Mouse (Mus musculus) lung, embryonic 14.5 days (tissue): ENCODE measurements at regions not wholly inside any gene's neighbourhood (a gene's known extent, or its start where the extent isn't known, plus 50 kb on each side); places are given as distances from the start of the nearest gene placed in this dataset.

Experiments
- ATAC-seq: fragments of 200-750 bp; cut with Nextera tagmentation; 2 replicates; pipeline ENCODE4 v1.8.0; 2017; ENCODE audit warnings: mild to moderate bottlenecking, moderate TSS enrichment, moderate library complexity; ENCODE audit not compliant: insufficient read depth
- DNase-seq: peaks from one replicate; pipeline ENCODE4 v3.0.0-alpha.2; 2015
- H3K27ac ChIP-seq: fragments of 300-500 bp; sonication (generic); 2 replicates; pipeline ENCODE4 v1.5.1; 2014; ENCODE audit warnings: low read depth, mild to moderate bottlenecking, moderate library complexity
- H3K27me3 ChIP-seq: fragments of 300-500 bp; sonication (generic); 2 replicates; pipeline ENCODE4 v1.6.1; 2014; ENCODE audit warnings: low read length, control low read depth; ENCODE audit not compliant: insufficient read depth
- H3K36me3 ChIP-seq: fragments of 300-500 bp; sonication (generic); 2 replicates; pipeline ENCODE4 v1.6.1; 2014; ENCODE audit warnings: control low read depth; ENCODE audit not compliant: insufficient read depth
- H3K4me1 ChIP-seq: fragments of 300-500 bp; sonication (generic); 2 replicates; pipeline ENCODE4 v1.6.1; 2014; ENCODE audit warnings: antibody characterized with exemption, control low read depth; ENCODE audit not compliant: insufficient read depth
- H3K4me2 ChIP-seq: fragments of 300-500 bp; sonication (generic); 2 replicates; pipeline ENCODE4 v1.6.1; 2014; ENCODE audit warnings: mild to moderate bottlenecking
- H3K4me3 ChIP-seq: fragments of 300-500 bp; sonication (generic); 2 replicates; pipeline ENCODE4 v1.5.1; 2014; ENCODE audit warnings: low read depth, low read length
- H3K9ac ChIP-seq: fragments of 300-500 bp; sonication (generic); 2 replicates; pipeline ENCODE4 v1.6.1; 2014
- H3K9me3 ChIP-seq: fragments of 300-500 bp; sonication (generic); 2 replicates; pipeline ENCODE4 v1.6.1; 2016; ENCODE audit warnings: low read depth, low read length, control low read depth
- CTCF ChIP-seq: IDR thresholded peaks from 2 replicates; pipeline ENCODE4 v1.5.1; 2016; ENCODE audit warnings: antibody characterized with exemption, low read depth
- WGBS: fragments of 180-500 bp; shearing (Covaris S2); extraction: QIAGEN DNeasy Blood & Tissue Kit; methylation state at CpG from one replicate; pipeline ENCODE4 v1.1.7; 2014; 5-methylcytosine and 5-hydroxymethylcytosine counted together

- no peaks in the 10 kb centered on the region for H3K9me3 ChIP-seq
- no peak for TF ChIP-seq CTCF
- no peaks in the 10 kb centered on the region for H3K36me3 ChIP-seq
- H3K4me2 ChIP-seq, result peak overlapping the region; percentile 81
- WGBS, result 13% methylated on average over 12 of the region's 14 CpGs
- peak overlapping the region; percentile 44 for H3K4me3 ChIP-seq
- ATAC-seq (peak; percentile 48; the same call in 1 of the 2 replicates), DNase-seq (no peak)
- H3K27ac ChIP-seq, result no peak overlapping the region
- peak overlapping the region; percentile 36; the same call in 1 of the 2 replicates for H3K9ac ChIP-seq
- H3K4me1 ChIP-seq, result 0 out of 2 replicates have a peak, but pooled peaks cover 4% of the 10 kb centered on the region
- peaks cover 28% of the 10 kb centered on the region for H3K27me3 ChIP-seq
Measured at GRCm38 (mm10) chr13:98572011-98572570, 65.1 kb downstream of the Tmem174 start.

GRCm38 (mm10) chr13:98571051-98571450 is 66.2 kb downstream of the Tmem174 start:
- no peaks in the 10 kb centered on the region for H3K9me3 ChIP-seq
- H3K27me3 ChIP-seq, result peaks cover 28% of the 10 kb centered on the region
- H3K9ac ChIP-seq, result no peak overlapping the region
- no peak for DNase-seq
- no peak for ATAC-seq
- no peak overlapping the region for H3K4me3 ChIP-seq
- H3K4me2 ChIP-seq, result no peak overlapping the region
- WGBS, result 37% methylated on average over 3 of the region's 3 CpGs
- H3K36me3 ChIP-seq, result no peaks in the 10 kb centered on the region
- 0 out of 2 replicates have a peak, but pooled peaks cover 4% of the 10 kb centered on the region for H3K4me1 ChIP-seq
- no peak overlapping the region for H3K27ac ChIP-seq
- no peak for TF ChIP-seq CTCF

GRCm38 (mm10) chr13:98555693-98556092 is 63.9 kb upstream of the Gm10320 start:
- H3K9ac ChIP-seq, result no peak overlapping the region
- no peak overlapping the region for H3K4me3 ChIP-seq
- WGBS, result 47% methylated on average over 6 of the region's 6 CpGs
- H3K9me3 ChIP-seq, result no peaks in the 10 kb centered on the region
- H3K36me3 ChIP-seq, result no peaks in the 10 kb centered on the region
- peak; percentile 57 for DNase-seq
- no peaks in the 10 kb centered on the region for H3K27me3 ChIP-seq
- no peak overlapping the region for H3K4me2 ChIP-seq
- no peak for TF ChIP-seq CTCF
- no peak overlapping the region for H3K27ac ChIP-seq
- no peaks in the 10 kb centered on the region; the same call in 1 of the 2 replicates for H3K4me1 ChIP-seq
- ATAC-seq, result no peak

- no peak for DNase-seq
- no peaks in the 10 kb centered on the region for H3K9me3 ChIP-seq
- no peaks in the 10 kb centered on the region for H3K27me3 ChIP-seq
- H3K4me2 ChIP-seq, result no peak overlapping the region
- TF ChIP-seq CTCF, result no peak
- no peaks in the 10 kb centered on the region; the same call in 1 of the 2 replicates for H3K4me1 ChIP-seq
- H3K27ac ChIP-seq, result no peak overlapping the region
- WGBS, result 78% methylated on average over 13 of the region's 13 CpGs
- H3K9ac ChIP-seq, result no peak overlapping the region
- H3K4me3 ChIP-seq, result no peak overlapping the region
- no peak for ATAC-seq
- H3K36me3 ChIP-seq, result no peaks in the 10 kb centered on the region
Measured at GRCm38 (mm10) chr13:98551471-98552020, 59.7 kb upstream of the Gm10320 start.

GRCm38 (mm10) chr13:98547223-98547622 is 55.4 kb upstream of the Gm10320 start:
- H3K4me3 ChIP-seq, result no peak overlapping the region
- H3K27me3 ChIP-seq, result no peaks in the 10 kb centered on the region
- no peaks in the 10 kb centered on the region for H3K9me3 ChIP-seq
- H3K27ac ChIP-seq, result no peak overlapping the region
- no peak for DNase-seq
- no peaks in the 10 kb centered on the region for H3K4me1 ChIP-seq
- no peak overlapping the region for H3K9ac ChIP-seq
- no peak for TF ChIP-seq CTCF
- no peak for ATAC-seq
- H3K4me2 ChIP-seq, result no peak overlapping the region
- no peaks in the 10 kb centered on the region for H3K36me3 ChIP-seq
- 82% methylated on average over 5 of the region's 5 CpGs for WGBS

- H3K36me3 ChIP-seq, result no peaks in the 10 kb centered on the region
- H3K4me3 ChIP-seq, result no peak overlapping the region
- H3K27me3 ChIP-seq, result no peaks in the 10 kb centered on the region
- no peak for DNase-seq
- H3K9ac ChIP-seq, result no peak overlapping the region
- no peak overlapping the region for H3K4me2 ChIP-seq
- no peaks in the 10 kb centered on the region for H3K9me3 ChIP-seq
- no peak for TF ChIP-seq CTCF
- 59% methylated on average over 5 of the region's 5 CpGs for WGBS
- ATAC-seq, result no peak
- no peak overlapping the region for H3K27ac ChIP-seq
- H3K4me1 ChIP-seq, result no peaks in the 10 kb centered on the region
Measured at GRCm38 (mm10) chr13:98546116-98546515, 54.3 kb upstream of the Gm10320 start.

- Histone ChIP-seq H3K4me3 (no peak overlapping the region), H3K27me3 (no peaks in the 10 kb centered on the region), H3K27ac (no peak overlapping the region), H3K4me2 (no peak overlapping the region), H3K9ac (no peak overlapping the region), H3K9me3 (no peaks in the 10 kb centered on the region), H3K36me3 (no peaks in the 10 kb centered on the region), H3K4me1 (no peaks in the 10 kb centered on the region)
- no peak for TF ChIP-seq CTCF
- no peak for ATAC-seq
- no peak for DNase-seq
- WGBS, result 64% methylated on average over 5 of the region's 5 CpGs
Measured at GRCm38 (mm10) chr13:98545398-98545797, 53.6 kb upstream of the Gm10320 start.
